Mouse (Mus musculus) c-Kit-negative CD71-positive TER-119-positive erythroid progenitor cells, embryonic 14.5 days (primary cell): ENCODE measurements around the gene Pskh1.

ENCODE experiments used
- DNase-seq: peaks from one replicate; pipeline ENCODE4 v3.0.0-alpha.2; 2013; ENCODE audit warnings: low read depth, low spot score

Gene Pskh1

DNA sequence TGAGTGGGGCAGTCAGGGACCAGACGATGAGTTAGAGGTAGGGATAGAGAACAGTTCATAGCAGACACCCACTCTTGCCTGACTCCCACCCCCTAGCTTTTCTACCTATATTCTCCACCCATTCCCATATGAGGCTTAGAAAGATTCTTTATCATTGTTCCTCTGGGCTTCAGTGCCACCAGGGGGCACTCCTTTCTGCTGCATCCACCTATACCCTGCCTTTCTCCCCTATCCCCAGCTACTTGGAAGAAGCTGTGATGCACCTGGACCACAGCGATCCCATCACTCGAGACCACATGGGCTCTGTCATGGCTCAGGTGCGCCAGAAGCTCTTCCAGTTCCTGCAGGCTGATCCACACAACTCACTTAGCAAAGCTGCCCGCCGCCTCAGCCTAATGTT is 7.8 kb upstream of the Pskh1 start:
- DNase-seq = no peak

DNA sequence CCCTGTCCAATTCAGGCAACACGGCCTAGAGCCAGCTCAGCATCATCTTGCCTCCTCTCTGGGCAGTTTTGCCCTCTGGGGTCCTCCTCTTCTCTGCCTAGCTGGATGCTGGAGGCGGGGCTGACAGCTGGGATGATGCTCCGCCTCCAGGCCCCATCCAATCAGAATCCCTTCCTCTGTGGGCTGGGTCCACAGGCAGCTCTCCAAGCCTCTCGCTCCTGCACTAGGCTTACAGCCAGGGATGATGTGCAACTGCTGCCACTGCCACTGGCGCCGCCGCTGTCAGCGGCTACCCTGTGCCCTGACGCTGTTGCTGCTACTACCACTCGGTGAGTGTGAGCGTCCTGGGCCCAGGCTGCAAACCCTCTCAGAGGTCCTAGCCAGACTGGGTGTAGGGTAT is 6.9 kb upstream of the Pskh1 start, which contains the start of gene Nrn1l:
TSS of gene Nrn1l (plus strand) at position 229 of the 400 bp plus-strand sequence.
- DNase-seq = no peak

DNA sequence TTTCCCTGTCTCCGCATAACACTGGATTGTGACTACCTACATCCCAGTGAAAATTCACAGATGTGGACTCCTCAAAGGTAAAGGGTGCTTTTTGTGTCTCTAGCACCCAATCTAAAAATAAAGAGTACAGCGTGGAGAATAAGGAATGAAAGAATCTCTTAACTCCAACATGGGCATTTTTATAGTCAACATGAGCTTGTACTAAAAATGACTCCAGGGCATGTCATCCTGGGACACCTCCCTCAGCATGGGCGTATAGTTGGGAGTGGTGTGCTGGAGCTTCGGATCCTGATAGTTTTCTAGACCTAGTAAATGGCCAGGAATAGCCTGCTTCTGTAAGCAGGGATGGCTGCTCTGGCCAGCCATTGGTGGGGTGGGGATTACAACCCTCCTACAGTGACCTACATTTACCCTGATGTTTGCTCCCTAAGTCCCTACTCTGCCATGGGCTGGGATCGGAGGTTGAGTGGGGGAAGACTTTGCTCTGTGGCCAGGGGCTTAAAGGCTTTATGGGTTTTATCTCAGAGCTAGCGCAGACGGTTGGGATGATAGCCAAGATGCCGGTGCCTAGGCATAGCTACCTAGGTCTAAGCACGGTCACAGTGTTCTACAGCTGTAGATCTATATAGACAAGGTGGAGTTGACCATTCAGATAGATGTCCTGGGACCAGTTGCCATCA is 2.3 kb upstream of the Pskh1 start:
- no peak for DNase-seq

DNA sequence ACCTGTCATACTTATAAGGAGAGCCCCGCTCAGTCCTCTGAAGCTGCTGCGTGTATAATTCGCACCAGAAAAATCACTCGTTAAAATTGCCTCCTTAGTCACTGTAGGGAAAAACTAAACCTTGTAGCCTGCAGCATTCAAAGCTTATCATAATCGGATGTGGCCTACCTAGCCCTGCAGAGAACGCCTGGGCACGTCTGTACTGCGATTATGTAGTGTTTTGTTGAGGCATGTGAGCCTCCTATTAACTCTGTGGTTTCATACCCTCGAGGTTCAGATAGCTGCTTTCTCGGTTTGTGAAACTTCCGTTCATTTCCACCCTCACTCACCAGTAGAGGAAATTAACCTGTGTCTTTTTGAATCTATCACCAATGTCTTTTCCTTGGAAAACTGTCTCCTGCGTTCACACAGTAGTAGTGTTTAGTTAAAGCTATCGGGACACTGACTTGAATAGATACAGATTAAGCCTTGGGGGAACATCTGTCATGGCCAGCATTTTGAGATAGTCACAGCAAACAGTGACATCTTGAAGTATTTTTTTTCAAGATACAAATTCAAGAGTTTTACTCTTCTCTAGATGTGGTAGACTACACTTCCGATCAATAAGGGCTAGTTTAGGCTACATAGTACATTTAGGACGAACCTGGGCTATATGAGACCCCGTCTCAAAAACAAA is 838 bp downstream of the Pskh1 start:
- peak; percentile 31 for DNase-seq

DNA sequence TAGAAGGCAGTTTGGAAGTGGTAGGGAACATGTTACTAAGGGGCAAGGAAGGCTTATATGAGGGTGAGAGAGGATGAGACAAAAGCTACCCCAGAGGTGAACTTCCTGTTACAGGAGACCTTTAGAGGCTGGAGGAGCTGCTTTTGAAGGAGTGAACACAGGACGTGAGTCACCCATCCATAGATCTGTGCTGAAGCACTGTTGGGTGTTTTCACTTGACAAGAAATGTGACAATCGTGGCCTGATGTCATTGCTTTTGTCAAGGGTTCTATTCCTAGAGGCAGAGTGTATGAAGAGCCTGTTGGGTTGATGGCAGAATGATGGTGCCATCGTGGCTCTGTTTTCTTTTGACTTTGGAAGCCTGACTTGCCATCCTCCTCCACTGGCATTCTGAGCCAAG is 19.1 kb downstream of the Pskh1 start:
- DNase-seq = no peak

DNA sequence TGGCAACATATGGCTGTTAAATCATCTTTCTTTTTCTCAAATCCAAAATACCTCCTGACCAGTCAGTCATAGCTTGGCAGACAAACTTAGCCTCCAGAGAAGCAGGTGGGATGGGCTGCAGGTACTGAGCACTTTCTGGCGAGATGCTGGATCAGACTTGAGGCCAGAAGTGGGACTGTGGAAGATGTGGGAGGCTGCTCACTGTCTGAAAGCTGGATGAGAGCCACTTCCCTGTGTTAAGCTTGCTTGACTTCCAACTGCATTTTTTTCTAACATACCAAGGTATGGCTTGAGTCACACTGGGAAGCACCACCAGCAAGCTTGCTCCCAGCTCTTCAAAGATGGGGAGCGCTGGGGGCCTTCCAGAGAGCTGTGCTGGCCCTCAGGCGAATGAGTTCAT is 24.9 kb downstream of the Pskh1 start:
- DNase-seq = no peak

DNA sequence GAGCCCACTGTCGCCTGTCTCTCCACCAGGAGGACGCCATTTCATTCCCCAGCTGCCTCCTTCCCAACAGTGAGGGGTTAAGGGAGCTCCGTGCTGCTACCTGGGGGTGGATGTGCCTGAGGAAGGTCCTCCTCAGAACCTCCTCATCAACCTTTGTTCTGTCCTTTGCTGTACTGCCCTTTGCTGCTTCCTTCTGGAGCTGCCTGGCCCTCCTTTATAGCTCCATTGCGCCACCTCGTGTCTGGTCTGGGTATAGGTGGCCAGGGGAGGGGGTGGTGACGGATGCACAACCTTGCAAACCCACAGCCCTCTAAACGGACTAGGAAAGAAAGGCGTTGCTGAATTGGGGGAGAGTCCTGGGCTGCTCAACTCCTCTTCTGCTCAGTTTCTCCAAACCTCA is 30.4 kb downstream of the Pskh1 start:
- DNase-seq = peak; percentile 58

DNA sequence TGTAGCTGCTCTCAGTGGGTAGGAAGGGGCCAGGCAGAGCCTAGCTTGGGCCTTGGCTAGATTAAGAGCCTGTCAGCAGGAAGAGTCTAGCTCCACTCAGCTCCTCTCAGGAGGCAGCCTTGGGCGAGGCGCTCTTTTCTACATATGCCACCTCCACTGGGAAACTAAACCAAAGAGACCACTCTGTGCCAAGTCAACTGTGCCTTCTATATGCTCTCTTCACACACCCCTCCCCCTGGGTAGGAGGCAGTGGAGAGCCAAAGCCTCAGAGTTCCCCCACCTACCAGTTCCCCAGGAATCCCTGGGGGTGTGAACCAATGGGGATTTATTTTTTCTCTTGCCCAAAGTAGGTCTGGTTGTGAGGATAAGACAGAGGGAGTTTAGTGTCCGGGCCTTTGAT is 31.0 kb downstream of the Pskh1 start:
- no peak for DNase-seq

DNA sequence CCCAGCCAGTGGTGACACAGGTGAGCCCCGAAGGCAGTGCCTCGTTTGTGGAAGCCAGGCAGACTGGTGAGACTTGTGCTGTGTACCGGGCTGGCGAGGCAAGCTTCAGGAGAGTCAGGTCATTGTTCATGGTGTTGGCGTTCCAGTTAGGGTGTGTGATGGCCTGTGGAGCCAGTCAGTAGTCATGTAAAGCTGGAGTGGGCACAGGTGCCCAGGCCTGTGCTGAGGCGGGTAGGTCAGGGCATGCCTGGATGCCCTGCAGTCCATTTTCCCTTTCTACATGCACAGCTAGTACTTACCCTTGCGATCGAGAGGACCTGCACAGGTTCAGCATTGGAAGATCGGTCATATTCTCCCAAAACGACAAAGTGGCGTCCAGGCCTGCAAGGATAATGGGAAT is 32.3 kb downstream of the Pskh1 start:
- no peak for DNase-seq

DNA sequence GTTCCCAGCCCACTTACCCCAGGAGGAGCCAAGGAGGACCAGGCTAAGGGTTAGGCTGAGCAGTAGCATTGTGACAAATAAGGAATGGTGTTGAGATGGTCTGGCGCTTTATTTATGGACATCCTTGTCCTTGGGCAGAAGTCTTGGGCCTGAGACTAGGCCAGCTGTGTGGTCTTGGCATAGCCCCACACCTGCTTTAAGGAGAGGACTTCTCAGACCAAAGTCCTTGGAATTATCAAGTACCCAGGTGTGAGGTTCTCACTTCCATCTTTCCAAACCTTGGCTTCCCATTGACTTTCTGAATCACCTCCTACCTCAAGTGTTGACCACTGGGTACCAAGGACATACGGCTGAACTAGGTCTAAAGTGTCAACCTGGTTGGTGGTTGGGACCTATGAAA is 33.5 kb downstream of the Pskh1 start, which contains the start of gene Ctrl:
TSS of gene Ctrl (minus strand) at position 101 of the 400 bp plus-strand sequence.
- DNase-seq = no peak

DNA sequence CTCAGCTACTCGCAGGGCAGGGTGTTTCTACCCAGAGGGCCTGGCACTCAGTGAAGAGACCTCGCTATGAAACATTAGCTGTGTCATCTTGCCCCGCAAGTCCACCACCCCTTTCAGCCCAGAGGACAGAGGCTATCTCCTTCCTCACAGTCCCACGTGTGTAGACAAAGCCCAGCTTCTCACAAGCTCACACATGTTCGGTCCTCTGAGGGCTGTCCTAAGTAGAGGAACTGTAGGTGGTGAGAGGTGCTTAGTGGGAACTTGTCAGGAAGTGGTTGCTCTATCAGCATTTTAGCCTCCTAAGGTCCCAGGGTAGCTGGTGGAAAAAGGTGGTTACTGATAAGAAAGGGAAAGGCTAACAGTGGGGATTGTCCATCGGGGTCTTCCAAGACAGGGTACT is 34.9 kb downstream of the Pskh1 start:
- no peak for DNase-seq

DNA sequence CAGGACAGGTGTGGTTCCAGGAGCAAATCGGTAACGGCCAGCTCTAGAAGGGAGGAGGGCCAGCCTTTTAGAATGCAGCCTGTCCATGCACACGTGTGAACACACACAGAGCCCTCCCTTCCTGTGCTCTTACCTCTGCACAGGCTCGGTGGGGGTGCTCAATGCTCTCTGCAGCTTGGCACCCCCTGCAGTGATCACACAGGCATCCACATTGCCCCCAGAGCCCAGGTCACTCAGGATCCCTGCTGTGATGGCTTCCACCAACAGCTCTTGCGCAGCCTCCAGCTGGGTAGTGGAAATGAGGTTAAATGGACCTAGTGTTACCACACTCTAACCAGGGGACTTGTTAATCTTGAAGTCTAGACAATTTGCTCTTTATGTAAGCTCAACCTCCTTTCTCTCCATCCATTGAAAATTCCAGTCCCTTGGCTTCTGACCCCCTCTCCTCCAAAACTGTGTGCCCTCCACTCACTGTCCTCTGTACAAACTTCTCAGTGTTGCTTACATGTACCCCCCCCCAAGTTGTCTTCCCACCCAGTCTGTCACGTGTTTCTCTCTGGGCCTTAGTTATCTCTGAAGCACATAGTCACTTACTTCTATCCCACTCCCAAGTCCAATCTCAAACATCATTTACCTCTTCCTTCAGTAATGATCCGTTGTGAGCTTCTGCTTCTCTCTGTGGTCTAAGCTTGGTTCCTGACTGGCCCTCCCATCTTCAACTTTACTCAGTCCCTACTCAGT is 35.8 kb downstream of the Pskh1 start:
- no peak for DNase-seq

DNA sequence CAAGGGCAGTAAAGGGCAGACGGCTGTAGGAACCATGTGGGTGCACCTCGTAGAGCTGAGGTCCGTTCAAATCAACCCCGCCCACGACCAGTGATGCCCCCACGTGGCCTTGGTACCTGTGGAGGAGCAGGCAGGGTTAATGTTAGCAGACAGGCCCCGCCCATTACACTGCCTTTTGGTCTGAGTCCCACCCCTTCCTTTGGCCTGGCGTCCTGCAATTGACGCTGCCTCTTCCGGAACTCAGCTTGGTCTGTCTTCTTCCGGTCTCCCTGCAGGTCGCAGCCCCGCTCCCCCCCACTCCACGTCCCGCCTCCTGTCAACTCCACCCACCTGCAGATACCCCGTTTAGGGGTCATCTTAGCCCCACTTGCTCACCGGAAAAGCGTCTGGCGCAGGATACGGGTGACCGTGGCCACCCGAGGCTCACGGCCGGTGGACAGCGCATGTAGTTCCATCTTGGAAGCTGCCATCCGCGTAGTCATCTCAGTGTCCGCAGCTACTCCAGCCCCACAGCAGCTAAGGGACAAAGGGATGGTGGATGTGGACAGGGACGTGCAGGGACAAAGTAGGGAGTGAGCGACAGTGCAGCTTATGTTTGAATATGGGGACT is 36.7 kb downstream of the Pskh1 start:
- DNase-seq = peak; percentile 74

DNA sequence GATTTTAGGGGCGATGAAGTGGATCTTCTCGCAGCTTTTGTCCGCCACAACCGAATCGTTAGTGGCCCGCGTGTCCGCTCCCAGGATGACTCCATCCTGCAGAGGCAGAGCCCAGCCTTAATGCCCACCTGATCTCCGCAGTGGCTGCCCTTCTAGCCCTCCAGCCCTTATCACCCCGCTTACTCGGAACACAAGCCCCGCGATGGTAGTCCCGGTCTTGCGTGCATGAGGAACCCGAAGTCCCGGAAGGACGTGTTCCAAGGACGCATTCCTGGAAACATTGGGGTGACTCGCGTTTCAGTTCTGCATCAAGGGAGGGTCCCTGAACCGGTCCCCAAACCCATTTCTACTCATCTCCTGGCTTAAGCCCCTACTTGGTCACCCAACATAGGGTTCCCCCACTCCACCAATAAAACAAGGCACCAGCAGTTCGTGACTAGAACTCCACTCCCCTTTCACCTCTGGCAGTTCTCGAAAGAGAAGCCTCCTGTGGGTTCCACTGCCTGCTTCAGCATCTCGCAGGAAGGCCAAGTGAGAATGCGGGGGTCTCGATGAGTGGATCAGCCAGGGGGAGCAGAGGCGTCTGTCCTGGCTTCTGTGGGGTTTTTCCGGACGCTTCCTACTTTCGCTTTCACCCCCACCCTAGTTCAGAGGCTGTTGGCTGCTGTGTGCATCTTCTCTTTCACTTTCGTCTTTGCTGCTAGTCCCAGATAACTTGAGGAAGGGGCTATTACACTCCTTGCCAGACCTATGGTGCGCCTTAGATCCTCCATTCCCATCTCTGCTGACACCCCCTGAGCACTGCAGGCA is 37.5 kb downstream of the Pskh1 start:
- no peak for DNase-seq

DNA sequence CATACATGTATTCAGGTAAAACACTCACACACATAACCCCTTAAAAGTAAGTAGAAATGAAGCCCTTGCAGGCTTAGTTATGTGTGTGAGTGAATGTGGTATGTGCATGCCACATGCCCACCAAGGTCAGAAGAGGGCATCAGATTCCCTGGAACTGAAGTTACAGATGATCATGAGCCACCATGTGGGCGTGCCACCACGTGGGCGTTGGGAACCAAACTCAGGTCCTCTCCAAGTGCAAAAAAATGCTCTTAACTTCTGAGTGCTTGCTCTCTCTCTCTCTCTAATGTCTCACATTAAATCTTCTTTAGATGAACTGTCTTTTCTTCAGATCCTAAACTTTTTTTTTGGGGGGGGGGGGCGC is 38.0 kb downstream of the Pskh1 start, which contains the start of gene Psmb10:
TSS of gene Psmb10 (minus strand) at position 139 of the 364 bp plus-strand sequence.
- DNase-seq = no peak

DNA sequence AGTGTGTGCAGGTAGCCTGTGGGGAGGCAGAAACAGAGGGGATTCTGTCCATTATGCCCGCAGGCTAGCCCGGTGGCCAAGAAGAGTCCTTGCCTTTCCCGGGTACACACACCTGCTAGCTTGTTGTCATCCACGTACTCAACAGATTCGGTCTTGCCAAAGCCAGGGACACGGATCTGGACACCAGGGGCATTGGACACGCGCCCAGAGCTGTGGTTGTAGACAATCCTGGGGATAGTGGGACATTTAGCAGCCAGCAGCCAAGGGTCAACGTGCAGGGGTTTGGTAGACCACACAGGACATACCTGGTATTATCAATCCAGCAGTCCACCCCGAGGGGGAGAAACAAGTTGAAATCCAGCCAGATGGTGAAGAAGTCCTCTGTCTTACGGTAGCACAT is 41.8 kb downstream of the Pskh1 start:
- DNase-seq = no peak

DNA sequence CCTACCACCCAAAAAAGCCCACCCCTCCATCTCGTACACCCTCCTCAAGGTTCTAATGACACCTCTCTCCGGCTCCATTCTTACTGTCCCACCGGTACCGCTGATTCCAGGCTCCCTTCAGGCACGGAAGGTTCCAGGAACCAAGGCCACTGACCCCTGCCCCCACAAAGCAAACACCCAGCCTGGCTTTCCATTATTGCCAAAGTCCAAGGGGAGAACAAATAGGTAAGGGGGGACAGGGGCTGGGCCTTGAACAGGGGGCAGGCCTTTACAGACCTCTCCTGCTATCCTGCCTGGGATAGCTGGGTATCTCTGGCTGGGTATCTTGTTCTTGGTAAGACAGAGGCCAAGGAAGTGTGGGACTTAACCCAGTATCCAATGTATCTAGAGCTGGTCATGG is 42.3 kb downstream of the Pskh1 start:
- no peak for DNase-seq

DNA sequence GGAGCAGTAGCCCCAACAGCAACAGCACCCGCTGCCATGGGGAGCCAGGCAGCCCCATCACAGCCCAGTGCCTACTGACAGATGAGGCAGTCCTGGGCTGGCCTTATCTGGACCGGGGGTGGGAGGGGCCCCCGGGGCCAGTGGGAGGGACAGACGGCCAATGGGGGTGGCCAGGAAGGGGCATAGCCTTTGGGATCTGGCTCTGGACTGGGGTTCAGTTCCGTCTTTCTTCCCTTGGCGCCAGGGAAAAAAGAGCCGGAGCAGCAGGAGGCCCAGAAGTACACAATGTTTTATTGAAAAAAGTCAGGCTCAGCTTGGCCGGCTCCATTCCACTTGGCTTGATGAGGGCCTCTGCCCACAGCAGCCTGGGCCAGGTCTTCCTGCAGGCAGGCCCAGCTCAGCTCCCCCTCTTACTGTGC is 43.1 kb downstream of the Pskh1 start, which contains the start of gene Lcat:
TSS of gene Lcat (minus strand) at position 62 of the 419 bp plus-strand sequence.
- DNase-seq = no peak

DNA sequence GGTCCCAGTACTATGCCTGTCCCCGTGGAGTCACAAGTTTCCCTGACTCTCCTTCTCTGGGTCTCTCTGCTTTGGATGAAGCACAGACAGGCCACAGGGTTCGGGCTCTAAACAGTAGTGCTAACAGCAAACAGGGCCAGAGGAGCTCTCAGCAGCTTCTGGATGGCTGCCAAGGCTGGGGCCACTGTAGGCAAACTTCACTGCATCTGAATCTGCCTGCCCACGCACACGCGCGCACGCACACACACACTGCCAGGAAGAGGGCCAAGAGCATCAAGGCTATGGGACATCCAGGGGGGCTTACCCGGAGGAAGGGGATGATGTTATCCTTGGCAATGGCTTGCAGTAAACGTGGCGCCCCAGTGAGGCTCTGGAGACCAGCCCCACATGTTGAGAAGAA is 49.1 kb downstream of the Pskh1 start:
- no peak for DNase-seq

DNA sequence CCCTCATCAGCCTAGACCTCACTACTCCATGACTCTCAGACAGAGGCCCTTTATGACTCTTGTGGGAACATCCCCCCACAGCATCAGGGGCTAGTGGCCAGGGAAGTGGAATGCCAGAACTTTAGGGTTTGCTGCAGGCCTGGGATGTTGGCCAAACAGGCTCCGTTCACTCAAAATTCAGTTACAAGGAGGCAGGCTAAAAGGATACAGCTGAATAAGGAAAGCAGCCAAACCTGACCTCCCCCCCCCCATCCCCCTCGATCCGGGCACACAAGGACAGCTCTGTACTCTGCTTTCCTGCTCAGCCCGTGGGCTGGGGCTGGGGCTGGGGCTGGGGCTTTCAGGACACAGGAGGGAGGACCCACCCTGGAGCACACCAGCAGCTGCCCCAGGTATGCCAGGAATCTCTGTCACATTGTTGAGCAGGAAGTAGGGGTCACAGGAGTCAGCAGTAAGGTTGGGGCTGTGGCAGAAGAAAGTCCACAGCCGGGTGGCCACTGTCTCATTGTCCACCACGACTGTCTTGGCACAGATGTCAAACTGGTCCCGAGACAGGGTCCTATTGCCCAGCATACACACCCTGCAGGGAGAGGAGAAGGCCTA is 50.9 kb downstream of the Pskh1 start:
- DNase-seq = no peak

DNA sequence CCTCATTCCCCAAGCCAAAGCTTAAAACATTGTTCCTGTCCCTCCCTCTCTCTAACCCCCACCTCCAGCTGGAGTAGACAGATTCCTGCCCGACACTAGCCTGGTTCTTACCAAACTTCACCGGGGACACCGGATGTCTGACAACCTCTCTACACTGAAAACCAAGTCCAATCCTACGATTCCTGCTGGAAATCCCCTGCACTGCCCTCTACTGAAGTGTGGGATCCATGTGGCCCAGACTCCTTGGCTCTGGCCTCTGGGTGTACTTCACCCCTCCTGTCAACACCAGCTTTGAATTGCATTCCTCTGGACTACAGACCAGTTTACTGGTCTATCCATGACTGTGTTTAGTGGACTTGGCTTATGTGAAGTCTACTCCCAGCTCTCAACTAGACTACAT is 56.3 kb downstream of the Pskh1 start:
- DNase-seq = no peak
